Mouse (Mus musculus) right cerebral cortex, postnatal 36 days (tissue): ENCODE data around the gene Hist1h2ab.

Source experiments
- DNase-seq, 2 experiments: peaks; one replicate each; pipeline ENCODE4 v3.0.0; 2022; ENCODE audit warnings: low spot score in 2 of 2, mixed read lengths in 1 of 2

Gene Hist1h2ab

GRCm38 (mm10) chr13:23738041-23738440 lies 12.9 kb upstream of the Hist1h2ab start:
- no peak for DNase-seq

DNA sequence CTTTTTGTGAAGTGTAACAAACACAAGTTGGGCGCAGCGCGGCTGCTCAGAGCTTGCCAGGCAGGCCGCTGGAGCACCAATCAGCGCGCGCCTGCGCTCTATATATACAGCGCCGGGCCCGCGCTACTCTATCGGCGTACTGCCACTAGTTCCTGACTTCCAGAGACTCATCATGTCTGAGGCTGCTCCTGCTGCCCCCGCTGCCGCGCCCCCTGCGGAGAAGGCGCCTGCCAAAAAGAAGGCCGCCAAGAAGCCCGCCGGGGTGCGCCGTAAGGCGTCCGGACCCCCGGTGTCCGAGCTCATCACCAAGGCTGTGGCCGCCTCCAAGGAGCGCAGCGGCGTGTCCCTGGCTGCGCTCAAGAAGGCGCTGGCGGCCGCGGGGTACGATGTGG lies 12.3 kb upstream of the Hist1h2ab start, which contains the start of gene Hist1h1c:
Gene Hist1h1c (plus strand): TSS at position 132 of the 392 bp plus-strand sequence.
- peak; percentile 88 to 91 for DNase-seq

DNA sequence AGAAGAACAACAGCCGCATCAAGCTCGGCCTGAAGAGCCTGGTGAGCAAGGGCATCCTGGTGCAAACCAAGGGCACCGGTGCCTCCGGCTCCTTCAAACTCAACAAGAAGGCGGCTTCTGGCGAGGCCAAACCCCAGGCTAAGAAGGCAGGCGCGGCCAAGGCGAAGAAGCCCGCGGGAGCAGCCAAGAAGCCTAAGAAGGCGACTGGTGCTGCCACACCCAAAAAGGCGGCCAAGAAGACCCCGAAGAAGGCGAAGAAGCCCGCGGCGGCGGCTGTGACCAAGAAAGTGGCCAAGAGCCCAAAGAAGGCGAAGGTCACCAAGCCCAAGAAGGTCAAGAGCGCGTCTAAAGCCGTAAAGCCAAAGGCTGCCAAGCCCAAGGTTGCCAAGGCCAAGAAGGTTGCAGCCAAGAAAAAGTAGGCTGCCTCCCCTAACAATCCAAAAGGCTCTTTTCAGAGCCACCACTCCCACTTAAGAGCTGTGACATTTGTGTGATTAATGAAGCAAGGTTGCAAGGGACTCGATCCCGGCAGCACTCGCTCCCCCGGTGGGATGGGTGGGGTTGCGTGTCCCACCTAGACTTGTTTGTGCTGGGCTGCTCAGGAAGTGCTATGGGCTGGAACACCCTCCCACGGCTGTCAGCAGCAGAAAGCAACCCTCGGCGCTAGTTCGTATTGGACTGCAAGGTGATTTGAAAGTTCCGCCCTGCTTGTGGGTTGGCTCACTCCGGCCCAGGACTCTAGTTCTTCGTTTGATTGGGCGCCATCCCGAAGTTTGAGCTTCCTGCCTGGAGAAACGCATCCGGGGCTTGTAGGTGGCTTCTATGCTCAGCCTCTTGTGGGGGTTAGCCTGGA lies 11.6 kb upstream of the Hist1h2ab start:
- DNase-seq, result peak; percentile 94 to 97

GRCm38 (mm10) chr13:23739922-23740252 lies 11.0 kb upstream of the Hist1h2ab start:
- DNase-seq, result no peak

- no peak for DNase-seq
These were observed 10.6 kb upstream of the Hist1h2ab start for GRCm38 (mm10) chr13:23740256-23740840.

- DNase-seq, result no peak
These were observed 10.0 kb upstream of the Hist1h2ab start for GRCm38 (mm10) chr13:23740910-23741309.

GRCm38 (mm10) chr13:23742007-23742406 lies 8.9 kb upstream of the Hist1h2ab start:
- DNase-seq, result no peak

DNA sequence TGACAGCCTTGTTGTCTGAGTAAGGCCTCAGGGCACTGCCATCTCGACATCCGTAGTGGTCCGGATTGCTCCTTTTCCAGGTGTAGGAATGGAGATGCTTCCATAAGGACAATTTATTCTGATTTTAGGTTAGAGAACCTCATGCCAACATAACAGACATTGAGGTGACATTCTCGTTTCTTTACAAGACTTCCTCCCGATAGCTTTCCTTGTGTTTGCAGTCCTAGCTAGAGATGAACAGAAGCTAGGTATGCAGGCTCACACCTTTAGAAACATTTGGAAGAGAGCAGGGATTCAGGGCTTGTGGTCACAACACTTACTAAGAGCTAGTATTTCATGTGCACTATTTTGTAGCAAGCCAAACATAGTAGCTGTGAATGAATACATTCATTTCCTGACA lies 7.7 kb upstream of the Hist1h2ab start:
- no peak for DNase-seq

DNA sequence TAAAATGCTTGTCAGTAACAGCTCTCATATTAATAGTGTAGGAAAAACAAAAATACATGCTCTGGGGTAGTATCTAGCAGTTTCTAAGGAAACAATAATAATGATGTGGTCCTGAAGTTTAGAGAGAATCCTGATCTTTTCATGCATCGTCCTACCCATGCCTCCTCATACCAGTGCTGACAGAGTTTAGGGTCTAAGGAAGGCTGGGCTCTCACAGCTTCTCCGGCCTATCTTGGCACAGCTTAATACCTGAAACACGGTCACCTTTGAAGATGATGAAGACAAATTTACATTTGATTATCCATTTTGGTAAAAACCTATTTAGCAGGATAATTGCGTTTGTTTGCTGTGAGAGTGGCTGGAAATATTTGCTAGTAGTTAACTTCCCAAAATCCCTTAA lies 7.0 kb upstream of the Hist1h2ab start:
- DNase-seq, result no peak

- DNase-seq, result no peak
These were observed 6.2 kb upstream of the Hist1h2ab start for GRCm38 (mm10) chr13:23744421-23745380.

DNA sequence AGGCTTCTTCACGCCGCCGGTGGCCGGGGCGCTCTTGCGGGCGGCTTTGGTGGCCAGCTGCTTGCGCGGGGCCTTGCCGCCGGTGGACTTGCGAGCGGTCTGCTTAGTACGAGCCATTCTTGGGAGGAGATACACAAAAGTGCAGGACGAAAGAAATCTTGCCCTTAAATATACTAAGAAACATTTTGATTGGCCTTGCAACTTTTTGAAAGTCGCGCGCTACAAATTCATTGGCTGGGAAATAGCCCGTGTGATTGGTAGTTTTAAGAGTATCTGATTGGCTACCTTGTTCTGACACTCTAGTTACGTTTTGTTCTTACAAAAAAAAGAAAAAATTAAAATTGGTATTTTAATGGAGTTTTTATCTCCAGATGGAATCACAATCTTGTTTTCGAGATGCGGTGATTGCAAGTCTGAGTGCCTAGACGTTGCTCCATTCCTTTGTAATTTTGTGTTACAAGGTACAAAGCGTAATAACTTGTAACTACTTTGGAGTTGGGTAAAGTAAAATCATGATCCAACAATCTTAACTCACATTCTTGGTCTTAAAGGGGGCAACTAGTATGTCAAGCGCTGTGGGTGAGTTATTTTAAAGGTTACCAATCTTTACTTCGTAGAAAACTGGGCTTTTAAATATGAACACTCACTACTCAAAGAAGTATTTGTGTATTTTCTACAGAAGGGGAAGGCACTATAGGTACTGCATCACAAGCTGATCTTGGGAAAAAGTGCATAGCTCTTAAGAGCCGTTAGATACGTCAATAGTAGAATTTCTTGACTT lies 5.4 kb upstream of the Hist1h2ab start, which contains the start of gene Hist1h3c:
Gene Hist1h3c (minus strand): TSS at position 222 of the 781 bp plus-strand sequence.
- peak; percentile 60 to 79 for DNase-seq

GRCm38 (mm10) chr13:23746201-23747080 lies 4.5 kb upstream of the Hist1h2ab start, which contains the start of gene Hist1h2bb:
Gene Hist1h2bb, plus strand, starts transcription at chr13:23746734.
- peak; percentile 53 to 76 for DNase-seq

- DNase-seq, result no peak
These were observed 3.6 kb upstream of the Hist1h2ab start for GRCm38 (mm10) chr13:23747081-23747891.

DNA sequence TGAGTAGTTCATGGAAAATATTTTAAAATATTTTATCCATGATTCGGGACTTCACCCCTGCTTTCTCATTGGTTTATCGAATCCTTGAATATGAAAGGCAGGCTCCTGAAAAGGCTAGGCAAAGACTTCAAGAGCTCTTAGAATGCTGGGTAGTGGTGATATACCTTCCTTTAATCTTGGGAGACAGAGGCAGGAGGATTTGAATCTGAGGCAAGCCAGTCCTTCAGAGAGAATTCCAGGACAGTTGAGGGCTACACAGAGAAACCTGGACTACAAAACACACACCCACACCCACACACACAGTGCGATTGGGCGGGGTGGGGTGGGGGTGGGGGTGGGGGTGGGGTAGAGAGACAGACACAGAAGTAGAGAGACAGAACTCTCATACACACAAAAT lies 3.0 kb upstream of the Hist1h2ab start:
- no peak for DNase-seq

DNA sequence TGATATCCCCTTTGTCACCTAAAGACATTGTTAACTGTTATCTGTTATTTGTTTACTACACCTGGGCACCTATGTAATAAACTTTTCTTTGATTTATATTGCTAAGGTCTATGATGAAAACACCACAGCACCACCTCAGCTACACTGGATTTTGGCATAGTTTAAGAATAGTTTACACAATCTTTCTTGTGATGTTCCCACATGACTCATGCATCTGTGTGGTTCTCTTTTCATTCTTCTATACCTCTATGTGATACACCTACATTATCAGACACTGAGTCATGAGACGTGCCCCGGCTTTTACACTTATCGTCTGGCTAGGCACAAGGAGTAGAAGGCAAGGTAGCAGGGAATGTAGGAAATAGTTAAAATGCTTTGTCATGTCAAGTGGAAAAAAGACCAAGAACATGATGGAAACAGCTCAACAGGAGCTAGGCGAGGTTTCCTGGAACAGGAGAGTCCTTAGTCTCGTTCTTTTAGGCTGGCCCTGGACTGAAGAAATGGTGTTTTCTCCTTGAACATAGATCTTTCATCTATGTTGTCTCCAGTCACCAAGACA lies 1.3 kb upstream of the Hist1h2ab start:
- DNase-seq, result no peak

DNA sequence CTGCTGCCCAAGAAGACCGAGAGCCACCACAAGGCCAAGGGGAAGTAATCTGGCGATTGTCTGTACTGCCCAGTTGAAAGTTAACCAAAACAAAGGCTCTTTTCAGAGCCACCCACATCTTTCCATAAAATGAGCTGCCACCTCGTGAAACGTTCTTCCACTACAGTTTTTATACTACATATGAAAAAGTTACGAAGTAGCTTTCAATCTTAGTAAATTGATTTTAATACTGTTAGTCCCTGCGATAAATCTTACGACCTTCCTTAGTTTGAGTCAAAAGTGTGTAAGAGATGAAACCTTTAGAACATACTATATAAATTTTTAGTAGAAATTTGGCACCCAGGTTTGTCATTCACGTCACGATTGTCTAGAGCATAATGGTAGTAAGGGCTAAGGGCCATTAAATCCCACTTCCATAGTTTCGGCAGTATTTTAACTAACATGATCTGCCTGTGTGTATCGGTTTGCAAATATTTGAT lies 591 bp downstream of the Hist1h2ab start:
- no peak for DNase-seq

GRCm38 (mm10) chr13:23752067-23752741 lies 1.3 kb downstream of the Hist1h2ab start, which contains the start of gene Hist1h3b:
Gene Hist1h3b, plus strand, starts transcription at chr13:23752267.
- DNase-seq, result peak; percentile 92 to 94

DNA sequence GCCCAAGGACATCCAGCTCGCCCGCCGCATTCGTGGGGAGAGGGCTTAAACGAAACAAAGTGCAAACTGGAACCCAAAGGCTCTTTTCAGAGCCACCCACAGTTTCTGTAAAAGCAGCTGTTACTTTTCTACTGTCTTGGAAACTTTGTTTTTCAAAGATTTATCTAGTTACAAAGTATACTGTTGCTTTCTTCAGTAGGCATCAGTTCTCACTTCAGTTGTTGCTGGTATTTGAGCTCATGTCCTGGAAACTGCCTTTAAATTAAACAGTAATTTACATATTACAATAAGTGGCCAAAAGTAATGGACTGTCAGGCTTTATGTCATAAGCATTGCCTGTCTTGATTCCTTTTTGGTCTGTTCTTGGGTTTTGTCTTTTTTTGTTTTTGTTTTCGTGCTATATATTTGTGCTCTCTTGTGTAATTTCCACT lies 1.8 kb downstream of the Hist1h2ab start:
- DNase-seq, result no peak
